Mouse (Mus musculus) embryonic fibroblast, embryonic 13.5 days (primary cell): ENCODE results near the gene Hivep3. TPM values are rescaled to one million over a fixed set of nuclear protein-coding genes. Genes with fewer than 3 reads are reported as not detected.

Experiments used
- H3K27ac ChIP-seq: 2 replicates; pipeline ENCODE4 v1.5.1; 2012; ENCODE audit warnings: low read length, control low read depth, inconsistent platforms; ENCODE audit not compliant: insufficient read depth
- H3K4me1 ChIP-seq: 2 replicates; pipeline ENCODE4 v1.6.1; 2011; ENCODE audit warnings: low read length; ENCODE audit not compliant: control insufficient read depth, insufficient read depth
- H3K4me3 ChIP-seq: 2 replicates; pipeline ENCODE4 v1.5.1; 2011; ENCODE audit warnings: mild to moderate bottlenecking, control low read depth, low read length; ENCODE audit not compliant: insufficient read depth
- CTCF ChIP-seq: IDR thresholded peaks from 2 replicates; pipeline ENCODE4 v1.5.1; 2011; ENCODE audit warnings: mild to moderate bottlenecking, control low read depth, low read length, moderate library complexity, borderline replicate concordance; ENCODE audit not compliant: insufficient read depth
- POLR2A ChIP-seq: IDR thresholded peaks from 2 replicates; pipeline ENCODE4 v1.6.1; 2011; ENCODE audit warnings: low read depth, mild to moderate bottlenecking, control low read depth, low read length, moderate library complexity
- polyA plus RNA-seq: library from polyadenylated mRNA; stranded (reverse); fragments of >200 nt; gene quantifications from 2 replicates; pipeline ENCODE4 v1.2.4, GENCODE M21; 2011; ENCODE audit warnings: low read depth; ENCODE audit not compliant: missing spikeins, insufficient read length

Hivep3 gene
- polyA plus RNA-seq, 1 experiment = 3.8 TPM

- Histone ChIP-seq H3K4me1 (no peaks in the 10 kb centered on the region), H3K27ac (no peak overlapping the region), H3K4me3 (no peak overlapping the region)
- TF ChIP-seq POLR2A = no peak
- no peak for TF ChIP-seq CTCF
These were observed 363.4 kb downstream of the Hivep3 start for GRCm38 (mm10) chr4:120096935-120097334.

GRCm38 (mm10) chr4:120101186-120101585, 367.6 kb downstream of the Hivep3 start:
- Histone ChIP-seq H3K27ac (no peak overlapping the region), H3K4me3 (no peak overlapping the region), H3K4me1 (no peaks in the 10 kb centered on the region)
- TF ChIP-seq CTCF (no peak), POLR2A (no peak)

GRCm38 (mm10) chr4:120104599-120104998, 371.0 kb downstream of the Hivep3 start:
- Histone ChIP-seq H3K4me1 (no peaks in the 10 kb centered on the region), H3K27ac (no peak overlapping the region), H3K4me3 (no peak overlapping the region)
- peak; percentile 73 for TF ChIP-seq CTCF
- no peak for TF ChIP-seq POLR2A

- no peak overlapping the region for H3K4me3 ChIP-seq
- TF ChIP-seq POLR2A (no peak), CTCF (no peak)
- H3K27ac ChIP-seq = no peak overlapping the region
- no peaks in the 10 kb centered on the region for H3K4me1 ChIP-seq
These were observed 372.8 kb downstream of the Hivep3 start for GRCm38 (mm10) chr4:120106362-120106761.

GRCm38 (mm10) chr4:120107787-120108186, 374.2 kb downstream of the Hivep3 start:
- Histone ChIP-seq H3K27ac (no peak overlapping the region), H3K4me1 (no peaks in the 10 kb centered on the region), H3K4me3 (no peak overlapping the region)
- TF ChIP-seq CTCF (no peak), POLR2A (no peak)

- Histone ChIP-seq H3K27ac (no peak overlapping the region), H3K4me1 (no peaks in the 10 kb centered on the region), H3K4me3 (no peak overlapping the region)
- TF ChIP-seq CTCF (no peak), POLR2A (no peak)
These were observed 381.9 kb downstream of the Hivep3 start for GRCm38 (mm10) chr4:120115516-120115915.

- no peak for TF ChIP-seq CTCF
- TF ChIP-seq POLR2A = no peak
- Histone ChIP-seq H3K4me1 (no peaks in the 10 kb centered on the region), H3K27ac (no peak overlapping the region), H3K4me3 (no peak overlapping the region)
These were observed 382.7 kb downstream of the Hivep3 start for GRCm38 (mm10) chr4:120116312-120116711.

GRCm38 (mm10) chr4:120120276-120120675, 386.7 kb downstream of the Hivep3 start:
- Histone ChIP-seq H3K27ac (no peak overlapping the region), H3K4me1 (no peaks in the 10 kb centered on the region), H3K4me3 (no peak overlapping the region)
- TF ChIP-seq POLR2A (no peak), CTCF (peak; percentile 88)

- peaks cover 2% of the 10 kb centered on the region; the same call in 1 of the 2 replicates for H3K4me1 ChIP-seq
- TF ChIP-seq POLR2A = no peak
- TF ChIP-seq CTCF = no peak
- H3K4me3 ChIP-seq = no peak overlapping the region
These were observed 391.1 kb downstream of the Hivep3 start for GRCm38 (mm10) chr4:120124656-120125055.

GRCm38 (mm10) chr4:120126047-120126446, 392.5 kb downstream of the Hivep3 start:
- H3K4me3 ChIP-seq = no peak overlapping the region
- H3K27ac ChIP-seq = no peak overlapping the region
- H3K4me1 ChIP-seq = peaks cover 2% of the 10 kb centered on the region; the same call in 1 of the 2 replicates
- TF ChIP-seq CTCF = no peak
- no peak for TF ChIP-seq POLR2A

More at GRCm38 (mm10) chr4:120124656-120125055, 391.1 kb downstream of the Hivep3 start:
- no peak overlapping the region for H3K27ac ChIP-seq

GRCm38 (mm10) chr4:120127333-120127732, 393.7 kb downstream of the Hivep3 start:
- TF ChIP-seq CTCF (no peak), POLR2A (no peak)
- Histone ChIP-seq H3K4me1 (peaks cover 6% of the 10 kb centered on the region), H3K27ac (no peak overlapping the region), H3K4me3 (no peak overlapping the region)
